Mouse (Mus musculus): Measurements from ENCODE around the gene 2010300C02Rik. TPM values are rescaled to one million over a fixed set of nuclear protein-coding genes. Genes with fewer than 3 reads are reported as not detected.

The 2010300C02Rik gene
- polyA plus RNA-seq, 2 experiments, result 3.7 to 4.1 TPM

DNA sequence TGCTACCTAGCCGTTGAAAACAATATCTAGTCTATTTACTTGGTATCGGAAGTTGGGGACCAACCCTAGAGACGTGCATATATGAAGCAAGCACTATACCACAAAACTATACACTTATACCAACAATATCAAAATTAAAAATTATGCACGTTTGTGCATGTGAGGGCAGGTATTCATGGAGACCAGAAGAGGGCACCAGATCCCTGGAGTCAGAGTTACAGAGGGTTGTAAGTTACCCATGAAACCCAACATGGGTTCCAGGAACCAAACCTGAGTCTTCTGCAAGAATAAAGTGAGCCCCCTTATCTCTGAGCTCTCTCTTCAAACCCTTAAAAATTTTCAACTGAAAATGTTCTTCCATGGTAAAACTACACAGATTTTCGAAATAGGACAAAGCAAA, 29.2 kb downstream of the 2010300C02Rik start:
- H3K9ac ChIP-seq (ENCODE audit: low read depth, low read length, severe bottlenecking), result no peak overlapping the region
- peaks cover 13% of the 10 kb centered on the region for H3K4me1 ChIP-seq (ENCODE audit: control insufficient read depth, insufficient read depth, low read length)
- ATAC-seq (ENCODE audit: low FRiP score, low read depth) (no peak), DNase-seq (ENCODE audit: low spot score) (no peak)
- no peak overlapping the region for H3K4me2 ChIP-seq (replicated peaks; ENCODE audit: low read depth, low read length, severe bottlenecking)
- H3K9me3 ChIP-seq (ENCODE audit: control insufficient read depth, low read length), result no peaks in the 10 kb centered on the region
- H3K27ac ChIP-seq (replicated peaks; ENCODE audit: low read depth, low read length), result no peak overlapping the region
- 80% methylated on average over 5 of the region's 5 CpGs for WGBS
- H3K36me3 ChIP-seq (ENCODE audit: control insufficient read depth, insufficient read depth, low read length), result no peaks in the 10 kb centered on the region
- no peaks in the 10 kb centered on the region for H3K27me3 ChIP-seq (ENCODE audit: control insufficient read depth, insufficient read depth, low read length)
- H3K4me3 ChIP-seq (replicated peaks; ENCODE audit: low read length), result no peak overlapping the region
- TF ChIP-seq POLR2A (IDR thresholded peaks at IDR 0.05; ENCODE audit: borderline replicate concordance, extremely low read depth, insufficient read depth, insufficient read length), result no peak

DNA sequence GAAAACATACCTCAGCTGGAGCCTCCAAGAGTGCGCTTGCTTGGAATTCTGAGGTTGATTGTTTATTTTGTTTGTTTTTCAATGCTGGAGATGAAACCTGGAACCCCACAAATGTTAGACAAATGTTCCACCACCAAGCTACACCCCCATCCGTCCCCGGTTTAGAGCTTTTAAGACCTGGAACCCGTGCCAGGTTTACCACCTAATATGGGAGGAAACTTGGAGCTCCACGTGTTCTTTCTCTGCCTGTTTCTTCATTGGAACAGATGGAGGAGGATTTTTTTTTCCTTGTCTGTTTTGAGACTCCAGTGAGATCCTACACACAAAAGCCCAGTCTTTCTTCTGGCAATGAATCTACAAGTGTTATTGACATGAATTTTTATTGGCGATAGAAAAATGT, 30.2 kb downstream of the 2010300C02Rik start:
- H3K4me3 ChIP-seq (replicated peaks; ENCODE audit: low read length), result no peak overlapping the region
- H3K9me3 ChIP-seq (ENCODE audit: control insufficient read depth, low read length), result no peaks in the 10 kb centered on the region
- no peaks in the 10 kb centered on the region for H3K27me3 ChIP-seq (ENCODE audit: control insufficient read depth, insufficient read depth, low read length)
- DNase-seq (ENCODE audit: low spot score) (peak; percentile 28), ATAC-seq (ENCODE audit: low FRiP score, low read depth) (no peak)
- no peak for TF ChIP-seq POLR2A (IDR thresholded peaks at IDR 0.05; ENCODE audit: borderline replicate concordance, extremely low read depth, insufficient read depth, insufficient read length)
- no peak overlapping the region for H3K27ac ChIP-seq (replicated peaks; ENCODE audit: low read depth, low read length)
- no peak overlapping the region for H3K9ac ChIP-seq (ENCODE audit: low read depth, low read length, severe bottlenecking)
- peaks cover 13% of the 10 kb centered on the region for H3K4me1 ChIP-seq (ENCODE audit: control insufficient read depth, insufficient read depth, low read length)
- no peaks in the 10 kb centered on the region for H3K36me3 ChIP-seq (ENCODE audit: control insufficient read depth, insufficient read depth, low read length)
- 62% methylated on average over 6 of the region's 6 CpGs for WGBS
- H3K4me2 ChIP-seq (replicated peaks; ENCODE audit: low read depth, low read length, severe bottlenecking), result no peak overlapping the region

DNA sequence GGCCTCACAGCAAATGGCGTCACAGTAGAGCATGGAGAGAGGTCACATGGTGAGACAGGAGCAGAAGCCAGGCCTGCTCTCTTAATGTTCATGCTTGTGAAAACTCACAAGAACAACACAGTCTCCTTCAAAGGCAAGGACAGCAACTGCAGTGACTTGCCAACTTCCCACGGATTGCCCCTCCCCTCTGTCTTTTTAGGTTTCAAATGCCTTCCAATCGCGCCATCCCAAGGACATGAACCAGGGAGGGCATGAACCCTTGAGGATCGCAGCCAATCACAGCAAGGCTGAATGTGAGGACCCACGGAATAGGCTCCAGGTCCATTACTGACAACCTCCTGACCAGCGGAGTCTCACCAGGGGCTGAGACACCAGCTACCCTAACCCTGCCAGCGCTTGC, 31.5 kb downstream of the 2010300C02Rik start:
- no peak for ATAC-seq (ENCODE audit: low FRiP score, low read depth)
- no peak for TF ChIP-seq POLR2A (IDR thresholded peaks at IDR 0.05; ENCODE audit: borderline replicate concordance, extremely low read depth, insufficient read depth, insufficient read length)
- WGBS, result 54% methylated on average over 8 of the region's 8 CpGs
- Histone ChIP-seq H3K36me3 (ENCODE audit: control insufficient read depth, insufficient read depth, low read length) (no peaks in the 10 kb centered on the region), H3K9ac (ENCODE audit: low read depth, low read length, severe bottlenecking) (no peak overlapping the region), H3K4me3 (replicated peaks; ENCODE audit: low read length) (no peak overlapping the region), H3K4me2 (replicated peaks; ENCODE audit: low read depth, low read length, severe bottlenecking) (no peak overlapping the region), H3K27ac (replicated peaks; ENCODE audit: low read depth, low read length) (no peak overlapping the region), H3K9me3 (ENCODE audit: control insufficient read depth, low read length) (no peaks in the 10 kb centered on the region), H3K27me3 (ENCODE audit: control insufficient read depth, insufficient read depth, low read length) (no peaks in the 10 kb centered on the region), H3K4me1 (ENCODE audit: control insufficient read depth, insufficient read depth, low read length) (peaks cover 13% of the 10 kb centered on the region)
- no peak for DNase-seq (ENCODE audit: low spot score)

DNA sequence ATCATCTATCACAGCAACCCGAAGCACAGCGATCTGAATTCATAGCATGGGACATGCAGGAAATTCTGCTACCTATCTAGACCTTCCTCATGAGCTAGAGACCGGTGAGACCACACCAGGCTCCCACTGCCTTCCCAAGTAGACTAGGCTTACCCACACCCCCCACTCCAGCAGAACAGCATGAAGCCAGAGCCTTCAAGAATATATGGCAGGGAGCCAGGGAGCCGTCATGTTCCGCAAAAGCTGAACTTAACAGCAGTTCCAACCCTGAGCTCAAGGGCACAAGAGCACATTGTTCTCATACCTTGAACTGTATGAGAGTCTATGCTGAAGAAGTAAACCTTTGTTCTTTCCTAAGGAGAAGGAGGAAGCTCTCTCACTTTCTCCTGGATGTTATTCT, 32.4 kb downstream of the 2010300C02Rik start:
- peaks cover 13% of the 10 kb centered on the region for H3K4me1 ChIP-seq (ENCODE audit: control insufficient read depth, insufficient read depth, low read length)
- no peak overlapping the region for H3K9ac ChIP-seq (ENCODE audit: low read depth, low read length, severe bottlenecking)
- WGBS, result 54% methylated on average over 5 of the region's 5 CpGs
- no peaks in the 10 kb centered on the region for H3K36me3 ChIP-seq (ENCODE audit: control insufficient read depth, insufficient read depth, low read length)
- peak; percentile 36 for DNase-seq (ENCODE audit: low spot score)
- no peak for ATAC-seq (ENCODE audit: low FRiP score, low read depth)
- no peak overlapping the region for H3K4me2 ChIP-seq (replicated peaks; ENCODE audit: low read depth, low read length, severe bottlenecking)
- no peak overlapping the region for H3K27ac ChIP-seq (replicated peaks; ENCODE audit: low read depth, low read length)
- H3K9me3 ChIP-seq (ENCODE audit: control insufficient read depth, low read length), result no peaks in the 10 kb centered on the region
- H3K27me3 ChIP-seq (ENCODE audit: control insufficient read depth, insufficient read depth, low read length), result no peaks in the 10 kb centered on the region
- no peak overlapping the region for H3K4me3 ChIP-seq (replicated peaks; ENCODE audit: low read length)
- TF ChIP-seq POLR2A (IDR thresholded peaks at IDR 0.05; ENCODE audit: borderline replicate concordance, extremely low read depth, insufficient read depth, insufficient read length), result no peak

DNA sequence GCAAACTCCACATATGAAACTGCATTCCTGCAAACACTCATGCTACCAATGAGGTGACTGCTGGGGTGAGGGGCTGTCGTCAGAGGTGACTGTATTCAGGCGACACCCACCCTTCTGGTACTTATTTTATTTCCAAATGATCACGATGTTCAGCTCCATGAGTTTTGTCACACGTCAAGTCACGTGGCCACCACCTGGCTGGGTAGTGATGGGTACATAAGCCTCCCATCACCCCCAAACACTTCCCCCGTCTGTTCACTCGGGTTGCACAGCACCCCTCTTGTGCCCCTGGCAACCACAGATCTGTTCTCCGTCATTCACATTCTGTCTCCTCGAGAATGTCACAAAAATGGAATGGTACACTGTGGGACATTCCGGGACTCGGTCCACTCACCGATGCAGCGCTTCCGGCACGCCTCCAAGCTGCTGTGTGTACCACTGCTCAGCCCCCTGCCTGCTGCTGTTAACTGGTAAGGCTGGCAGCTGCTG, 32.9 kb downstream of the 2010300C02Rik start:
- TF ChIP-seq POLR2A (IDR thresholded peaks at IDR 0.05; ENCODE audit: borderline replicate concordance, extremely low read depth, insufficient read depth, insufficient read length), result no peak
- H3K4me1 ChIP-seq (ENCODE audit: control insufficient read depth, insufficient read depth, low read length), result peaks cover 13% of the 10 kb centered on the region
- no peaks in the 10 kb centered on the region for H3K9me3 ChIP-seq (ENCODE audit: control insufficient read depth, low read length)
- H3K4me3 ChIP-seq (replicated peaks; ENCODE audit: low read length), result no peak overlapping the region
- H3K4me2 ChIP-seq (replicated peaks; ENCODE audit: low read depth, low read length, severe bottlenecking), result no peak overlapping the region
- 75% methylated on average over 15 of the region's 15 CpGs for WGBS
- no peak for ATAC-seq (ENCODE audit: low FRiP score, low read depth)
- H3K9ac ChIP-seq (ENCODE audit: low read depth, low read length, severe bottlenecking), result no peak overlapping the region
- H3K36me3 ChIP-seq (ENCODE audit: control insufficient read depth, insufficient read depth, low read length), result no peaks in the 10 kb centered on the region
- H3K27me3 ChIP-seq (ENCODE audit: control insufficient read depth, insufficient read depth, low read length), result no peaks in the 10 kb centered on the region
- no peak for DNase-seq (ENCODE audit: low spot score)
- no peak overlapping the region for H3K27ac ChIP-seq (replicated peaks; ENCODE audit: low read depth, low read length)
